Mouse (Mus musculus) liver (tissue): ENCODE measurements around the gene Slco1a4.
"Not testable (repeated sequence)": the region's sequence is repeated elsewhere in the genome, so short reads cannot be mapped to it uniquely, and the experiment has no call there.

ENCODE experiments used
- DNase-seq: peaks from one replicate; pipeline ENCODE4 v3.0.0-alpha.2; 2020; ENCODE audit warnings: mixed read lengths

Gene Slco1a4

GRCm38 (mm10) chr6:141856085-141856484, at the start of gene Slco1a4:
Slco1a4 (minus strand) TSS chr6:141856199.
- DNase-seq = no peak

GRCm38 (mm10) chr6:141898197-141898596, 42.2 kb upstream of the Slco1a4 start:
- no peak for DNase-seq

GRCm38 (mm10) chr6:141889723-141890122, 33.7 kb upstream of the Slco1a4 start:
- no peak for DNase-seq

GRCm38 (mm10) chr6:141888248-141888647, 32.2 kb upstream of the Slco1a4 start:
- no peak for DNase-seq

GRCm38 (mm10) chr6:141882581-141882980, 26.6 kb upstream of the Slco1a4 start:
- no peak for DNase-seq

GRCm38 (mm10) chr6:141875742-141876141, 19.7 kb upstream of the Slco1a4 start:
- not testable (repeated sequence) for DNase-seq

GRCm38 (mm10) chr6:141871711-141872110, 15.7 kb upstream of the Slco1a4 start:
- DNase-seq = no peak

GRCm38 (mm10) chr6:141868735-141869134, 12.7 kb upstream of the Slco1a4 start:
- no peak for DNase-seq

GRCm38 (mm10) chr6:141866026-141866425, 10.0 kb upstream of the Slco1a4 start:
- DNase-seq = no peak

GRCm38 (mm10) chr6:141857735-141858531, 1.9 kb upstream of the Slco1a4 start:
- no peak for DNase-seq

- no peak for DNase-seq
These were observed 2.4 kb downstream of the Slco1a4 start for GRCm38 (mm10) chr6:141853616-141854015.

- DNase-seq = no peak
These were observed 6.9 kb downstream of the Slco1a4 start for GRCm38 (mm10) chr6:141849051-141849450.

GRCm38 (mm10) chr6:141797837-141798236, 58.2 kb downstream of the Slco1a4 start:
- DNase-seq = peak; percentile 7

GRCm38 (mm10) chr6:141774476-141774875, 81.5 kb downstream of the Slco1a4 start:
- DNase-seq = no peak

GRCm38 (mm10) chr6:141773710-141774109, 82.3 kb downstream of the Slco1a4 start, which contains the start of gene Gm5724:
Gm5724 (minus strand) TSS chr6:141773810.
- no peak for DNase-seq
